13 mouse cellular contexts compared by ENCODE assay signal in the genomic region with DNA sequence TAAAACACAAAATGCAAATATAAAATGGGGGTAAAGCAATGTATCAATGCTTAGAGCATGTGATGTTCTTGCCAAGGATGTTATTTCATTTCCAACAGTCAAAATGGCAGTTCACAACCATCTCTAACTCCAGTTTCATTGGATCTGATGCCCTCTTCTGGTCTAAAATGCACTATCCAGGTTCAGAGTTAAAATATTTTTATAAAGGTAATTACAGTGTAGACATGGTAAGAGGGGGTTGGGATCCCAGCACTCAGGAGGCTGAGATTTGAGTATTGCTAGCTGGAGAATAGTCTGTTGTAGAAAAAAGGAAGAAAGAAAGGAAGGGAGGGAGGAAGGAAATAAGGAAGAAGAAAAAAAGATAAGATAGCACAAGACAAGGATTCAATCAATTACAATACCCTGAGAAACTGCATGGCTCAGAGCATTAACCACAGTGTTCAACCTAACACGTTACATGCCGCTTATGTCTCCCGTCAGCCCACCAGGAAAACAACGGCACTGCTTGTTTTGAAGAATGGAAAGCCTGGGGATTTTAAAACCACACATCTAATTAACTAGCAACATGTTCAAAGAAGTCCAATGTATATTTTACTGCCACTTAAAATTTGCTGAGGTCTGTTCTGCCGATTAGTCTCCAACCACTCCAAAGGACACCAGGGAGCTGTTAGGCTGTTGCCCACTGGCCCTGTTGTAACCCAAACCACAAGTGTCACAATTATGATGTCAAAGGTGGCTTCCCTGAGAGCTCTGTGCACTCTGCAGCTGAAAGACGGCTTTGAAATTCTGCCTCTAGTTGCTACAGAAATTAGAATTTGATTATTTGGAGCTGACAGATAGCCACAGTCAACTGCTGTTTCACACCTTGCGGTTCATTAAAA.
DNase-seq lines count a peak whose midpoint lies in the region; ATAC-seq and TF ChIP-seq lines count a peak whose summit lies in the region.
"Had no signal": no experiment of that assay in that cellular context is flagged by ENCODE, and none has a peak within 500 bp of the region (broad histone marks: within the 10 kb centered on the region; RNA-seq: fewer than 3 reads in every experiment).

No protein-coding gene starts in this region.

- no peak overlapping the region for H3K9ac ChIP-seq in lung, embryonic 14.5 days
- no peak overlapping the region for H3K9ac ChIP-seq in hindbrain, embryonic 13.5 days
- H3K9ac ChIP-seq in neural tube, embryonic 14.5 days (replicated peaks; ENCODE audit: low read depth, low read length): no peak overlapping the region

- H3K4me3 ChIP-seq in lung, embryonic 14.5 days (ENCODE audit: low read depth, low read length): no peak overlapping the region
- H3K4me3 ChIP-seq in hindbrain, embryonic 13.5 days: no peak overlapping the region
- H3K4me3 ChIP-seq in neural tube, embryonic 14.5 days (ENCODE audit: low read depth, low read length): no peak overlapping the region
- H3K4me3 ChIP-seq: erythroblast, embryonic 14.5 days had no signal

- no peaks in the 10 kb centered on the region for H3K27me3 ChIP-seq in lung, embryonic 14.5 days (ENCODE audit: insufficient read depth, low read length)
- no peaks in the 10 kb centered on the region for H3K27me3 ChIP-seq in hindbrain, embryonic 13.5 days
- H3K27me3 ChIP-seq in neural tube, embryonic 14.5 days (ENCODE audit: control insufficient read depth, insufficient read depth, low read length): no peaks in the 10 kb centered on the region

- no peaks in the 10 kb centered on the region for H3K36me3 ChIP-seq in lung, embryonic 14.5 days (ENCODE audit: insufficient read depth)
- no peaks in the 10 kb centered on the region for H3K36me3 ChIP-seq in hindbrain, embryonic 13.5 days
- no peaks in the 10 kb centered on the region for H3K36me3 ChIP-seq in neural tube, embryonic 14.5 days (ENCODE audit: control insufficient read depth, insufficient read depth, low read length)

- ATAC-seq in lung, embryonic 14.5 days (ENCODE audit: insufficient read depth): no peak; the same call in 1 of the 2 replicates
- ATAC-seq in hindbrain, embryonic 13.5 days (ENCODE audit: low FRiP score): peak; percentile 66; the same call in 1 of the 2 replicates
- ATAC-seq in neural tube, embryonic 14.5 days (ENCODE audit: low read depth): peak; percentile 74

- 56% methylated on average over 7 of the region's 7 CpGs for WGBS in lung, embryonic 14.5 days
- 60% methylated on average over 7 of the region's 7 CpGs for WGBS in hindbrain, embryonic 13.5 days
- WGBS in neural tube, embryonic 14.5 days: 64% methylated on average over 7 of the region's 7 CpGs

- no peaks in the 10 kb centered on the region for H3K4me1 ChIP-seq in lung, embryonic 14.5 days (ENCODE audit: insufficient read depth)
- H3K4me1 ChIP-seq in hindbrain, embryonic 13.5 days (replicated peaks): no peaks in the 10 kb centered on the region; the same call in 1 of the 2 replicates
- no peaks in the 10 kb centered on the region for H3K4me1 ChIP-seq in neural tube, embryonic 14.5 days (ENCODE audit: control insufficient read depth, insufficient read depth, low read length)

- no peaks in the 10 kb centered on the region for H3K9me3 ChIP-seq in lung, embryonic 14.5 days (ENCODE audit: low read depth, low read length)
- H3K9me3 ChIP-seq in hindbrain, embryonic 13.5 days: no peaks in the 10 kb centered on the region
- H3K9me3 ChIP-seq in neural tube, embryonic 14.5 days (ENCODE audit: control insufficient read depth, low read length): no peaks in the 10 kb centered on the region

- no peak overlapping the region for H3K4me2 ChIP-seq in lung, embryonic 14.5 days
- no peak overlapping the region for H3K4me2 ChIP-seq in hindbrain, embryonic 13.5 days
- H3K4me2 ChIP-seq in neural tube, embryonic 14.5 days (ENCODE audit: low read depth, low read length): no peak overlapping the region
- H3K4me2 ChIP-seq: liver, embryonic 11.5 days had no signal

- peak overlapping the region; percentile 20; the same call in 1 of the 2 replicates for H3K27ac ChIP-seq in lung, embryonic 14.5 days (ENCODE audit: low read depth)
- no peak overlapping the region for H3K27ac ChIP-seq in hindbrain, embryonic 13.5 days
- H3K27ac ChIP-seq in neural tube, embryonic 14.5 days (ENCODE audit: low read depth, low read length): no peak overlapping the region

- DNase-seq in lung, embryonic 14.5 days: peak; percentile 33
- no peak for DNase-seq in lung, postnatal 14 days
- peak; percentile 48 for DNase-seq in embryo, embryonic 11 days
- no peak for DNase-seq in cerebellum, postnatal 4 days (ENCODE audit: low spot score in 2 of 2)
- no peak for DNase-seq in left cerebral cortex, adult 11 months (ENCODE audit: low spot score)
- DNase-seq: adrenal gland, postnatal 36 days; cerebellum, adult 9-10 months; spleen, adult 18-20 months; thymus, adult 18-20 months had no signal

- peak; percentile 16; the same call in 1 of the 2 replicates for TF ChIP-seq CTCF in lung, embryonic 14.5 days (IDR thresholded peaks at IDR 0.05; ENCODE audit: low read depth)

Comparison
In these comparisons a context has a peak if more than half of its experiments do, and no peak if none do; other contexts are left out.
1. DNase-seq: peak in lung, embryonic 14.5 days (single experiment) and embryo, embryonic 11 days (single experiment); none in lung, postnatal 14 days (single experiment), cerebellum, postnatal 4 days (0 of 2) and left cerebral cortex, adult 11 months (single experiment).